In the genomic region with DNA sequence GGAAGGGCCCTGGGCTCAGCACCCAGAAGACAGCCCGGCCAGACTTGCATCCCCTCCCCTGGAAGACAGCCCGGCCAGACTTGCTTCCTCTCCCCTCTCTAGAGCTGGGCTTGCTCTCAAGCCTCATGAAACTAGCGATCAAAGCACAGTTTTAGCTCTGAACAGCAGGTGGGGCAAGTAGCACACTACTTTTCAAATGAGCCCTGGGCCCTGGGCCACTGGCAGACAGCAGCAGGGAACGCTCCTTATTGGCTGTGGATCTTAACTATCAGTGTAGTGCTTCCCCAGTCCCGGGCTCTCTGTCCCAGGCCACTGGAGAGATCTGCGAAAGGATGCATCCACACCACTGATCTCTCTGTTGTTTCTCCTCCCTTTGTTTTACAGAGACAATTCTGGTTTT, we compare ENCODE assay signal across 8 mouse cellular contexts. TPM values are rescaled to one million over a fixed set of nuclear protein-coding genes. Genes with fewer than 3 reads are reported as not detected.
DNase-seq lines count a peak whose midpoint lies in the region; ATAC-seq and TF ChIP-seq lines count a peak whose summit lies in the region.

No protein-coding gene starts in this region.

- no peaks in the 10 kb centered on the region for H3K9me3 ChIP-seq in CH12.LX (replicated peaks; ENCODE audit: low read length)
- H3K9me3 ChIP-seq in forebrain, embryonic 10.5 days: no peaks in the 10 kb centered on the region
- no peaks in the 10 kb centered on the region for H3K9me3 ChIP-seq in heart, embryonic 14.5 days (ENCODE audit: control insufficient read depth, low read length)
- H3K9me3 ChIP-seq in liver, embryonic 13.5 days (replicated peaks): no peaks in the 10 kb centered on the region
- H3K9me3 ChIP-seq in neural tube, embryonic 12.5 days: no peaks in the 10 kb centered on the region
- no peaks in the 10 kb centered on the region for H3K9me3 ChIP-seq in stomach, embryonic 16.5 days (replicated peaks; ENCODE audit: control insufficient read depth, low read length)

- H3K27ac ChIP-seq in CH12.LX (ENCODE audit: insufficient read depth, low read depth): no peak overlapping the region
- peak overlapping the region; percentile 40; the same call in 1 of the 2 replicates for H3K27ac ChIP-seq in forebrain, embryonic 10.5 days
- no peak overlapping the region for H3K27ac ChIP-seq in heart, embryonic 14.5 days (replicated peaks in 1 of 2; ENCODE audit: control insufficient read depth in 1 of 2, insufficient read depth in 1 of 2, low read depth in 2 of 2, low read length in 2 of 2)
- no peak overlapping the region for H3K27ac ChIP-seq in liver, embryonic 13.5 days
- no peak overlapping the region for H3K27ac ChIP-seq in neural tube, embryonic 12.5 days
- no peak overlapping the region for H3K27ac ChIP-seq in stomach, embryonic 16.5 days (ENCODE audit: low read length)

- no peaks in the 10 kb centered on the region for H3K27me3 ChIP-seq in CH12.LX (replicated peaks)
- no peaks in the 10 kb centered on the region for H3K27me3 ChIP-seq in forebrain, embryonic 10.5 days (ENCODE audit: poor library complexity, severe bottlenecking)
- H3K27me3 ChIP-seq in heart, embryonic 14.5 days (ENCODE audit: control insufficient read depth, insufficient read depth, low read length): no peaks in the 10 kb centered on the region
- no peaks in the 10 kb centered on the region for H3K27me3 ChIP-seq in liver, embryonic 13.5 days
- H3K27me3 ChIP-seq in neural tube, embryonic 12.5 days (replicated peaks): no peaks in the 10 kb centered on the region
- H3K27me3 ChIP-seq in stomach, embryonic 16.5 days (ENCODE audit: control insufficient read depth, insufficient read depth, low read length): no peaks in the 10 kb centered on the region

- peaks cover 0 to 14% of the 10 kb centered on the region in 2 experiments for H3K36me3 ChIP-seq in CH12.LX (replicated peaks in 1 of 2; ENCODE audit: control insufficient read depth in 1 of 2, insufficient read depth in 1 of 2, low read length in 1 of 2)
- H3K36me3 ChIP-seq in forebrain, embryonic 10.5 days (replicated peaks): no peaks in the 10 kb centered on the region
- H3K36me3 ChIP-seq in heart, embryonic 14.5 days (ENCODE audit: control insufficient read depth, insufficient read depth, low read length): no peaks in the 10 kb centered on the region
- no peaks in the 10 kb centered on the region for H3K36me3 ChIP-seq in liver, embryonic 13.5 days
- H3K36me3 ChIP-seq in neural tube, embryonic 12.5 days: no peaks in the 10 kb centered on the region
- H3K36me3 ChIP-seq in stomach, embryonic 16.5 days (ENCODE audit: control insufficient read depth, insufficient read depth, low read length): no peaks in the 10 kb centered on the region

- H3K9ac ChIP-seq in CH12.LX (ENCODE audit: insufficient read depth, low read depth): no peak overlapping the region
- H3K9ac ChIP-seq in heart, embryonic 14.5 days (ENCODE audit: low read length): no peak overlapping the region
- no peak overlapping the region for H3K9ac ChIP-seq in liver, embryonic 13.5 days
- no peak overlapping the region for H3K9ac ChIP-seq in neural tube, embryonic 12.5 days
- 0 out of 2 replicates have a peak overlapping the region, but pooled peaks have one; percentile 14 for H3K9ac ChIP-seq in stomach, embryonic 16.5 days (ENCODE audit: low read length)

- peaks cover 0 to 22% of the 10 kb centered on the region in 2 experiments; a peak in 2 of 4 replicates for H3K4me1 ChIP-seq in CH12.LX (ENCODE audit: control insufficient read depth in 1 of 2, insufficient read depth in 2 of 2)
- peaks cover 15% of the 10 kb centered on the region for H3K4me1 ChIP-seq in forebrain, embryonic 10.5 days
- H3K4me1 ChIP-seq in heart, embryonic 14.5 days (ENCODE audit: control insufficient read depth in 2 of 2, insufficient read depth in 2 of 2, low read length in 2 of 2): 0 out of 4 replicates have a peak, but pooled peaks cover 0 to 9% of the 10 kb centered on the region in 2 experiments
- peaks cover 33% of the 10 kb centered on the region for H3K4me1 ChIP-seq in liver, embryonic 13.5 days (replicated peaks)
- no peaks in the 10 kb centered on the region for H3K4me1 ChIP-seq in neural tube, embryonic 12.5 days
- H3K4me1 ChIP-seq in stomach, embryonic 16.5 days (ENCODE audit: control insufficient read depth, insufficient read depth, low read length): no peaks in the 10 kb centered on the region; the same call in 1 of the 2 replicates

- TF ChIP-seq RAD21 in CH12.LX (IDR thresholded peaks at IDR 0.05; ENCODE audit: low read depth, low read length): peak; percentile 70

- TF ChIP-seq CTCF in CH12.LX (conservative IDR thresholded peaks at IDR 0.05 in 1 of 2, IDR thresholded peaks at IDR 0.05 in 1 of 2; ENCODE audit: low read depth in 2 of 2, low read length in 2 of 2): peak in 1 of 2 experiments; percentile 75; a peak in 2 of 4 replicates

- in situ Hi-C loops in CH12.LX (cut with MboI; ENCODE audit: low pct_ligation_motif_present, low pct_unique_long_range_greater_than_20kb, low sequenced_read_pairs): loop anchor here (5.0 to 25.0 kb wide), 2 partner anchors 111 to 261 kb away; no protein-coding TSS in a partner anchor

- no peak for TF ChIP-seq POLR2A in CH12.LX (IDR thresholded peaks at IDR 0.05; ENCODE audit: low read depth, low read length)

- H3K4me3 ChIP-seq in CH12.LX (replicated peaks in 1 of 3; ENCODE audit: low read depth in 2 of 3, low read length in 2 of 3, poor library complexity in 1 of 3): no peak overlapping the region
- no peak overlapping the region for H3K4me3 ChIP-seq in forebrain, embryonic 10.5 days
- no peak overlapping the region for H3K4me3 ChIP-seq in heart, embryonic 14.5 days (ENCODE audit: control insufficient read depth in 1 of 2, insufficient read depth in 1 of 2, low read depth in 1 of 2, low read length in 2 of 2)
- no peak overlapping the region for H3K4me3 ChIP-seq in liver, embryonic 13.5 days (replicated peaks)
- no peak overlapping the region for H3K4me3 ChIP-seq in neural tube, embryonic 12.5 days
- no peak overlapping the region for H3K4me3 ChIP-seq in stomach, embryonic 16.5 days (replicated peaks; ENCODE audit: low read length)

- DNase-seq in CH12.LX (ENCODE audit: extremely low read depth): peak; percentile 72
- DNase-seq in c-Kit-positive CD71-negative TER-119-negative erythroid progenitor cells, embryonic 14.5 days (ENCODE audit: low read depth): peak; percentile 58
- peak; percentile 60 for DNase-seq in forebrain, embryonic 10.5 days (ENCODE audit: extremely low spot score, low spot score)
- DNase-seq in kidney, postnatal 10 days: peak; percentile 86
- DNase-seq in liver, embryonic 13.5 days: peak; percentile 60

- no peak overlapping the region for H3K4me2 ChIP-seq in CH12.LX (ENCODE audit: insufficient read depth, low read depth, poor library complexity, severe bottlenecking)
- no peak overlapping the region for H3K4me2 ChIP-seq in heart, embryonic 14.5 days (ENCODE audit: low read length)
- H3K4me2 ChIP-seq in liver, embryonic 13.5 days: no peak overlapping the region
- no peak overlapping the region for H3K4me2 ChIP-seq in neural tube, embryonic 12.5 days (replicated peaks)
- no peak overlapping the region for H3K4me2 ChIP-seq in stomach, embryonic 16.5 days (ENCODE audit: low read depth, low read length)

- dilution Hi-C loops in CH12.LX (cut with MboI; ENCODE audit: extremely low pct_ligation_motif_present, extremely low pct_unique_long_range_greater_than_20kb, low sequenced_read_pairs): no loop called here

- peak; percentile 75 for ATAC-seq in heart, embryonic 14.5 days (ENCODE audit: insufficient number of reproducible peaks, insufficient read depth, low FRiP score, low read depth)
- peak; percentile 93 for ATAC-seq in liver, embryonic 13.5 days (ENCODE audit: low read depth)
- ATAC-seq in neural tube, embryonic 12.5 days (ENCODE audit: low FRiP score, low read depth): peak; percentile 95
- ATAC-seq in stomach, embryonic 16.5 days (ENCODE audit: insufficient read depth, low FRiP score): peak; percentile 85; the same call in 1 of the 2 replicates

- 7% methylated on average over 6 of the region's 6 CpGs for WGBS in forebrain, embryonic 10.5 days
- WGBS in heart, embryonic 14.5 days: 2% methylated on average over 6 of the region's 6 CpGs
- WGBS in liver, embryonic 13.5 days (ENCODE audit: insufficient replicate concordance): 11% methylated on average over 6 of the region's 6 CpGs
- 4% methylated on average over 6 of the region's 6 CpGs for WGBS in neural tube, embryonic 12.5 days
- 3% methylated on average over 6 of the region's 6 CpGs for WGBS in stomach, embryonic 16.5 days

- H3K79me2 ChIP-seq in CH12.LX (replicated peaks; ENCODE audit: control insufficient read depth, extremely low read depth, insufficient read depth, poor library complexity, severe bottlenecking): no peaks in the 10 kb centered on the region

- TF ChIP-seq EP300 in CH12.LX (IDR thresholded peaks at IDR 0.05; ENCODE audit: low read length): no peak

RNA-seq across cellular contexts. Expression of a gene that starts 8.4 kb away (rescaled TPM):
- 21.2 and 22.9 TPM in 2 replicates for total RNA-seq in CH12.LX (2012; rRNA removed)
- 33.9 and 40.1 TPM in 2 replicates for total RNA-seq in CH12.LX (2014; rRNA removed)
- 44.3 and 58.5 TPM in 2 replicates for polyA plus RNA-seq in CH12.LX (2012; ENCODE audit: insufficient read length, low read depth)
- polyA plus RNA-seq in forebrain, embryonic 10.5 days (2016; fragmentation: Nextera tagmentation; extraction: Ambion mirVana): 6.2 and 6.7 TPM in 2 replicates
- 6.0 and 8.3 TPM in 2 replicates for polyA plus RNA-seq in heart, embryonic 14.5 days (2014; fragmentation: Nextera tagmentation; extraction: Ambion mirVana)
- 6.2 and 7.5 TPM in 2 replicates for polyA plus RNA-seq in liver, embryonic 13.5 days (2015; fragmentation: Nextera tagmentation; extraction: Ambion mirVana)
- 8.5 and 10.7 TPM in 2 replicates for polyA plus RNA-seq in neural tube, embryonic 12.5 days (2016; fragmentation: Nextera tagmentation; extraction: Ambion mirVana)
- polyA plus RNA-seq in stomach, embryonic 16.5 days (2015; fragmentation: Nextera tagmentation; extraction: Ambion mirVana): 2.8 and 3.5 TPM in 2 replicates

RNA-seq across cellular contexts. Expression of a gene that starts 20.6 kb away (rescaled TPM):
- total RNA-seq in CH12.LX (2012; rRNA removed): not detected in 2 replicates
- total RNA-seq in CH12.LX (2014; rRNA removed): not detected in 2 replicates
- not detected in 2 replicates for polyA plus RNA-seq in CH12.LX (2012; ENCODE audit: insufficient read length, low read depth)
- 0.09 TPM in 1 of 2 replicates, not detected in the other for polyA plus RNA-seq in forebrain, embryonic 10.5 days (2016; fragmentation: Nextera tagmentation; extraction: Ambion mirVana)
- polyA plus RNA-seq in heart, embryonic 14.5 days (2014; fragmentation: Nextera tagmentation; extraction: Ambion mirVana): not detected in 2 replicates
- polyA plus RNA-seq in liver, embryonic 13.5 days (2015; fragmentation: Nextera tagmentation; extraction: Ambion mirVana): not detected in 2 replicates
- polyA plus RNA-seq in neural tube, embryonic 12.5 days (2016; fragmentation: Nextera tagmentation; extraction: Ambion mirVana): 0.11 and 0.45 TPM in 2 replicates
- 0.08 TPM in 1 of 2 replicates, not detected in the other for polyA plus RNA-seq in stomach, embryonic 16.5 days (2015; fragmentation: Nextera tagmentation; extraction: Ambion mirVana)

RNA-seq across cellular contexts. Expression of a gene that starts 46.4 kb away (rescaled TPM):
- 16.5 and 17.7 TPM in 2 replicates for total RNA-seq in CH12.LX (2012; rRNA removed)
- total RNA-seq in CH12.LX (2014; rRNA removed): 25.6 and 28.3 TPM in 2 replicates
- 21.3 and 26.6 TPM in 2 replicates for polyA plus RNA-seq in CH12.LX (2012; ENCODE audit: insufficient read length, low read depth)
- polyA plus RNA-seq in forebrain, embryonic 10.5 days (2016; fragmentation: Nextera tagmentation; extraction: Ambion mirVana): 10.7 and 11.7 TPM in 2 replicates
- polyA plus RNA-seq in heart, embryonic 14.5 days (2014; fragmentation: Nextera tagmentation; extraction: Ambion mirVana): 18.1 and 20.1 TPM in 2 replicates
- polyA plus RNA-seq in liver, embryonic 13.5 days (2015; fragmentation: Nextera tagmentation; extraction: Ambion mirVana): 16.0 and 16.7 TPM in 2 replicates
- 13.8 and 14.6 TPM in 2 replicates for polyA plus RNA-seq in neural tube, embryonic 12.5 days (2016; fragmentation: Nextera tagmentation; extraction: Ambion mirVana)
- 22.0 and 22.1 TPM in 2 replicates for polyA plus RNA-seq in stomach, embryonic 16.5 days (2015; fragmentation: Nextera tagmentation; extraction: Ambion mirVana)
